Mouse (Mus musculus): ENCODE data around the gene Rictor. TPM values are rescaled to one million over a fixed set of nuclear protein-coding genes. Genes with fewer than 3 reads are reported as not detected.
"Not testable (repeated sequence)": the region's sequence is repeated elsewhere in the genome, so short reads cannot be mapped to it uniquely, and the experiment has no call there.

The Rictor gene
- polyA plus RNA-seq, 1 experiment from 2014 or later: 36.8 TPM

DNA sequence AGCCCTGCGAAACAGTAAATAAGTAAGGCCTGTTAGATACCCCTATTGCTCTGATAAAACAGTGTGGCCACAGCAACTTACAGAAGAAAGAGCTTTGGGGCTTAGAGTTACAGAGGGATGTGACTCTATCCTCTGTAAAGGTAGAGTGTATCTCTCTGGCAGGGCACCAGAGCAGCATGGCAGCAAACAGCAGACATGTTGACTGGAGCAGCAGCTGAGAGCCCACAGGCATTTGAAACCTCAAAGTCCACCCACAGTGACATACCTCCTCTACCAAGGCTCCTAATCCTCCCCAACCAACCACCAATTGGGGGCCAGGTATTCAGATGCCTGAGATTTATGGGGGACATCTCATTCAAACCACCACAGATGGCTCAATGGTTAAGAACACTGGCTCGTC, 31.0 kb downstream of the Rictor start:
- Histone ChIP-seq H3K4me2 (replicated peaks) (no peak overlapping the region), H3K27me3 (no peaks in the 10 kb centered on the region), H3K27ac (replicated peaks) (no peak overlapping the region), H3K4me1 (no peaks in the 10 kb centered on the region), H3K9ac (no peak overlapping the region), H3K36me3 (peaks cover 9% of the 10 kb centered on the region; the same call in 1 of the 2 replicates), H3K9me3 (replicated peaks) (no peaks in the 10 kb centered on the region), H3K4me3 (replicated peaks) (no peak overlapping the region)
- ATAC-seq (ENCODE audit: insufficient number of reproducible peaks, low FRiP score, low TSS enrichment, low read depth): no peak
- WGBS: 96% methylated on average over 2 of the region's 2 CpGs

DNA sequence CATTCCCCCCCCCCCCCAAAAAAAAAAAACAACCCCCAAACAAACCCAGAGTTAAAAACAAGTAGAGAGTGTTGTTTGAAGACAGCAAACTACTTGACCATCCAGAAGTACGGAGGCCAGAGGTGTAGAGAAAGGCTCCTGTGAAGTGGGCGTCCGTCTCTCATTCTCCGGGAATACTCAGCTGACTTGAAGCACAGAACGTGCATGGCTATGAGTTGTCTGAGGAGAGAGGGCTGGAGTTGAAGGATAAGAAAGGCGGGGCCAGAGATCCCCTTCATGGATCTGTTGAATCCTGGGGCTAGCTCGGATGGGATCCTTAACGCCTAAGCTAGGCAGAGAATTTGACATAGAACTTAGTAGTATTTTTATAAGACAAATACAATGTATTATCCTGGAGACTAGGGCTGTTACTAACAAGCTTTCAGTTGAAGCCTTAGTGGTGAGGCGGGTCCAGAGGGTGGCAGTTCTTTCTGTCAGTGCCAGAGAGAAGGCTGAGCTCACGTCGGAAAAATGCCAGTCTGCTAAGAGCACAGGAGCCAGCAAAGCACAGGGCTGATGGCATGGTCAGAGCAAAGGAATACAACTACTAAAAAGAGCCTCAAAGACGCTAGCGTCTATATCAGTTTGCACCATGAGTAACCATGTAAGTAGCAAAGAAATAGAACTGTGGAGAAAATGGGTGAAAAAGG, 34.3 kb downstream of the Rictor start:
- Histone ChIP-seq H3K27ac (replicated peaks) (no peak overlapping the region), H3K4me3 (replicated peaks) (no peak overlapping the region), H3K36me3 (peaks cover 15% of the 10 kb centered on the region; the same call in 1 of the 2 replicates), H3K4me1 (no peaks in the 10 kb centered on the region), H3K27me3 (no peaks in the 10 kb centered on the region), H3K4me2 (replicated peaks) (no peak overlapping the region), H3K9me3 (replicated peaks) (no peaks in the 10 kb centered on the region), H3K9ac (no peak overlapping the region)
- 81% methylated on average over 13 of the region's 13 CpGs for WGBS
- no peak for ATAC-seq (ENCODE audit: insufficient number of reproducible peaks, low FRiP score, low TSS enrichment, low read depth)

DNA sequence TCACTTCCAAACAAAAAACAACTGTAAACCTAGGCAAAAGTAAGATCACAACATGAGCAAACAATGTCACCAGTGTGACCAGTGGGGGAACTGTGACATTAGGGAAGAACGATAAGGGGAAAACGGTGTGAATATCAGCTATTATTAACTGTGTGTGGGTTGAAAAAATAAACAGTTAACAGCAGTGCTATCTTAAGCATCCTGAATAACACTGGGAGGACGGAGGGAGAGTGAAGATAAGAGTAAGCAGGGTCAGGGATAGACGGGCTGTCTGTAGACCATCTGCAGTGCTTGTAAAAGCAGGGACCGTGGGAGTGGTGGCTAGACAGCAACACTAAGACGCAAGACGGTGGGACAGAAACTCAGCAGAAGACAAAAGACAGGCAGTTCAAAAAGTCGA, 35.5 kb downstream of the Rictor start:
- Histone ChIP-seq H3K27me3 (no peaks in the 10 kb centered on the region), H3K9me3 (replicated peaks) (no peaks in the 10 kb centered on the region), H3K9ac (no peak overlapping the region), H3K4me3 (replicated peaks) (no peak overlapping the region), H3K27ac (replicated peaks) (no peak overlapping the region), H3K36me3 (peaks cover 14% of the 10 kb centered on the region; the same call in 1 of the 2 replicates), H3K4me2 (replicated peaks) (no peak overlapping the region), H3K4me1 (no peaks in the 10 kb centered on the region)
- ATAC-seq (ENCODE audit: insufficient number of reproducible peaks, low FRiP score, low TSS enrichment, low read depth): no peak
- WGBS: 69% methylated on average over 8 of the region's 8 CpGs

DNA sequence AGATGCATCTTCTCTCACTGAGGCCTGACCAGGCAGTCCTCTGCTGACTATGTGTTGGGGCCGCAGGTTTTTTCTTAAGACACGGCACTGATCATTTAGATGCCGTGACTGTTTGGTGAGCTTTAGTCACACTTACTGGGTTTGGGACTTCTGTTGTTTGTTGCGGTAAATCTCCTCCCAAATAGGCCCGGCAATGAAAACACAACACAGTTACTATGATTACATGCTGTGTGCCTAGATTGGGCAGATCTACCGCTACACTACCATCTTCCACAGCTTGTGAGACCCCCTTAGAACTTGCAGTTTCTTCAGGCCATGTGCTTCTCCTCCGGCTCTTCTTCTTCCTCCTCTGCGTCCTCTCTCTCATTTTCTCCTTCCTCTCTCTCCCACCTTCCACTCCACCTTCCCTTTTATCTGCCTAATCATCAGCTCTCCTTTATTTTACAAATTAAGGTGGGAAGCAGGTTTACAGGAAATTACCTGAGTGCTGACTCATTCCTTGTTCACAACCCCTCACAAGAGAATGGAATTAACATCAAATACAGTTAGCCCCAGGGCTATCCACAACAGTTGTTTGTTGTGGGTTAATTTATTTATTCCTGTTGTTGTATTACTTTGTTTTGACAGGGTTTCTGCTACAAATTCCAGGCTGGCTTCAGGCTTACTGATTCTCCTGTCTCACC, 38.3 kb downstream of the Rictor start:
- H3K9ac ChIP-seq; H3K36me3 ChIP-seq; H3K27me3 ChIP-seq; H3K4me2 ChIP-seq (replicated peaks); ATAC-seq (ENCODE audit: insufficient number of reproducible peaks, low FRiP score, low TSS enrichment, low read depth); H3K4me3 ChIP-seq (replicated peaks); H3K4me1 ChIP-seq; H3K9me3 ChIP-seq (replicated peaks); H3K27ac ChIP-seq (replicated peaks): not testable (repeated sequence)
- WGBS: 71% methylated on average over 8 of the region's 8 CpGs

DNA sequence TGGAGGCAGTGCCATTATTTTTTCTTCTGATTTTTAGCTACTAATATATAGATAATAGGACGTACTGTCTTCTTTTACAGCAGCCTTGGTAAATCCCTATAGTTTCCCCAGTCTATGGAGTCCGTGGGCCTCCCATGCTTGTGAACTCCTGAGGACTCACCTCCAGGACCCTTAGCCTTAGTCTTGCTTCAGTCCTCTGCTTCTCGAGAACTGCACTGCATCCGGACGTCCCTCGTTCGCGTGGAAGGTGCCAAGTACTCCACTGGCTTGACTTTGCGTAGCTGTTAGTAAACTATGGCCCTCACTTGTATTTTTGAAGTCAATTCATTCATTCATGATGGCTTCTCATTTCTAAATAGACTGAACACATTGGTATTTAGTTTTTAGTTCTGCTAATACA, 38.8 kb downstream of the Rictor start:
- no peaks in the 10 kb centered on the region for H3K27me3 ChIP-seq
- H3K27ac ChIP-seq (replicated peaks): no peak overlapping the region
- 89% methylated on average over 9 of the region's 9 CpGs for WGBS
- H3K4me1 ChIP-seq: no peaks in the 10 kb centered on the region
- no peak for ATAC-seq (ENCODE audit: insufficient number of reproducible peaks, low FRiP score, low TSS enrichment, low read depth)
- H3K4me2 ChIP-seq (replicated peaks): no peak overlapping the region
- no peaks in the 10 kb centered on the region for H3K9me3 ChIP-seq (replicated peaks)
- H3K4me3 ChIP-seq (replicated peaks): no peak overlapping the region
- H3K36me3 ChIP-seq: peaks cover 9% of the 10 kb centered on the region; the same call in 1 of the 2 replicates
- no peak overlapping the region for H3K9ac ChIP-seq

DNA sequence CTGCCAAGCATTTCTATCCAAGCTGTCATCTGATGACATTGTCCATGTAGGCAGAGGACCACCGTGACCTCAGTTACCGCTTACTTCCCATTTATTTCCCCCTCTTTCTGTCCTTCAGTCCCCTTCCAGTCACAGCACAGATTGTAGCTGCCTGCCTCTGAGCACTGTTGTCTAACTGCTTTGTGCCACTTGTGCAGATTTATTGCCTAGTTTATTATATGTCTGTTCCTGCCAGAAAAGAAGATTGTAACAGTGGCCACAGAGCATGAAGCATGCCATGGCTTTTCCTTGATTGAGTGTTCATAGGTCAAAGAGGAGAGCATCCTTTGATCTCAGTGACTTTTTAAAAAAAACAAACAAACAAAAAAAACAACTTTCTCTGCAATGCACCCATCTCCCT, 46.2 kb downstream of the Rictor start:
- Histone ChIP-seq H3K4me2 (replicated peaks) (no peak overlapping the region), H3K27me3 (no peaks in the 10 kb centered on the region), H3K9ac (no peak overlapping the region), H3K4me1 (no peaks in the 10 kb centered on the region), H3K4me3 (replicated peaks) (no peak overlapping the region), H3K9me3 (replicated peaks) (no peaks in the 10 kb centered on the region), H3K27ac (replicated peaks) (no peak overlapping the region), H3K36me3 (peaks cover 9% of the 10 kb centered on the region; the same call in 1 of the 2 replicates)
- WGBS: 95% methylated on average over 2 of the region's 2 CpGs
- no peak for ATAC-seq (ENCODE audit: insufficient number of reproducible peaks, low FRiP score, low TSS enrichment, low read depth)

DNA sequence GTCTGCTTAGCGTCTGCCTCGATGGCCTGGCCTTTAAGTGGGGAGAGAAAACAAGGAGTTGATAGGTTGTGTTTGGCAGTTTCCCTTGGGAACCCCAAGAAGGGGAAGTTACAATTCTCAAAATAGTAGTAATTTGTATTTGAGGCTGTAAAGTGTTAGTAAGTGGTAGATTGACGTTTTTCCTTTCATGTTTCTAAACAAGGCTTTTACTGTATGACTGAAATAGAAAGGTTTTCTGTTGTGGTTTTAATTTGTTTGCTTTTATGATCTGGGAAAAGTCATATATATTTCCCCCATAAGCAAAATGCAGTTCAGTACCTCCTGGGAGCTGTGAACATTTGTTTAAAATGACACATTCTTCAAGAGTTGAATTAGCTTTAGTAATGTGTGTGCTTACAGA, 64.1 kb downstream of the Rictor start:
- no peak overlapping the region for H3K27ac ChIP-seq (replicated peaks)
- H3K9me3 ChIP-seq (replicated peaks): no peaks in the 10 kb centered on the region

DNA sequence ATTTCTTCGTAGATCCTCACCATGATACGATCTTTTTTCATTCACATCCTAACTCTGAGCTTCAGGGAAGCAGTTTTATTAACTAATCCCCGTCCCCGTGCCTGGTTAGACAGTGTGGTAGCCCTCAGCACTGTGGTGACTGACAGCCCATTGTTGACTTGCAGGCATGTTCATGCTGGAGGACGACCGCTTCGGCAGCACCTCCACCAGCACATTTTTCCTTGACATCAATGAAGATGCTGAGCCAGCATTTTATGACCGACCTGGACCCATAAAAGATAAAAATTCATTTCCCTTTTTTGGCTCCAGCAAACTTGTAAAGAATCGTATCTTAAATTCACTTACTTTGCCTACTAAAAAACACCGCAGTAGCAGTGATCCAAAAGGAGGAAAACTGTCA, 78.0 kb downstream of the Rictor start:
- Histone ChIP-seq H3K4me1 (no peaks in the 10 kb centered on the region), H3K36me3 (peaks cover 70% of the 10 kb centered on the region)
- WGBS: 81% methylated on average over 10 of the region's 10 CpGs

More for the DNA sequence above, 64.1 kb downstream of the Rictor start:
- Histone ChIP-seq H3K4me1 (no peaks in the 10 kb centered on the region), H3K9ac (no peak overlapping the region), H3K4me3 (replicated peaks) (no peak overlapping the region), H3K4me2 (replicated peaks) (no peak overlapping the region), H3K27me3 (no peaks in the 10 kb centered on the region), H3K36me3 (peaks cover 64% of the 10 kb centered on the region)
- 76% methylated on average over 3 of the region's 3 CpGs for WGBS
- no peak for ATAC-seq (ENCODE audit: insufficient number of reproducible peaks, low FRiP score, low TSS enrichment, low read depth)

DNA sequence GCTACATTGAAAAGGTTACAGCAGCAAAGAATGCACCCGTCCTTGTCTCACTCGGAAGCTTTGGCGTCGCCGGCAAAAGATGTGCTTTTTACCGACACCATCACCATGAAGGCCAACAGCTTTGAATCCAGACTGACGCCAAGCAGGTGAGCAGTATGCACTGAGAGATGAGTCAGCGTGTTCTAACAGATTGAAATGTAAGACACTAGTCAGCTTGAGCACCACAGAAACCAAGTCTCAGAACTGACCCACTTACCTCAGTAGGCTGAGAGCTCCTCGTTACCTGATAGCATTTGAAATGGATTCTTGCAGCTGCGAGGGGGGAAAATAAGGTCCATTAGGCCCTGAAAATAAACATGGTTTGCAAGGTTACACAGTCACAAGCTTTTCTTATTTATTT, 79.1 kb downstream of the Rictor start:
- no peaks in the 10 kb centered on the region for H3K9me3 ChIP-seq (replicated peaks)
- no peak overlapping the region for H3K4me3 ChIP-seq (replicated peaks)
- H3K36me3 ChIP-seq: peaks cover 73% of the 10 kb centered on the region
- no peak overlapping the region for H3K9ac ChIP-seq
- ATAC-seq (ENCODE audit: insufficient number of reproducible peaks, low FRiP score, low TSS enrichment, low read depth): no peak
- no peak overlapping the region for H3K4me2 ChIP-seq (replicated peaks)
- no peaks in the 10 kb centered on the region for H3K27me3 ChIP-seq
- H3K4me1 ChIP-seq: no peaks in the 10 kb centered on the region
- no peak overlapping the region for H3K27ac ChIP-seq (replicated peaks)
- WGBS: 95% methylated on average over 10 of the region's 10 CpGs

More for the DNA sequence above, 78.0 kb downstream of the Rictor start:
- Histone ChIP-seq H3K9me3 (replicated peaks) (no peaks in the 10 kb centered on the region), H3K27me3 (no peaks in the 10 kb centered on the region), H3K27ac (replicated peaks) (no peak overlapping the region), H3K4me3 (replicated peaks) (no peak overlapping the region), H3K4me2 (replicated peaks) (no peak overlapping the region), H3K9ac (no peak overlapping the region)
- no peak for ATAC-seq (ENCODE audit: insufficient number of reproducible peaks, low FRiP score, low TSS enrichment, low read depth)

DNA sequence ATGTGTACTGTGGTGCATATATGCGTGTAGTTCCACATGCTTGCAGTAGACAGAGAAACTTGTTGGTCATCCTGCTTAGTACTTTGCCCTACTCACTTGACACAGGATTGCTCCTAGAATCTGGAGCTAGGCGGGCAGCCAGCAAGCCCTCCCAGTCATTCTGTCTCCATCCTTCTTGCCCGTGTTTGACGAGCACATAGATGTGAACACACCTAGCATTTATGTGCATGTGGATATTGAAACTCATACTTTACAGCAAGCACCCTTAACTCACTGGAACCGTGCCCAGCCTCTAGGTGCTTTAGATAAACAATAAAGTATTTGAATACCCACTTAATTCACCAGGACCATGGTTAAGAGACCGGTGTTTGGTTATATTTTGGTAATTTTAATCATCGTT, 81.8 kb downstream of the Rictor start:
- WGBS: 87% methylated on average over 7 of the region's 7 CpGs
- Histone ChIP-seq H3K9ac (no peak overlapping the region), H3K4me2 (replicated peaks) (no peak overlapping the region), H3K27ac (replicated peaks) (no peak overlapping the region), H3K9me3 (replicated peaks) (no peaks in the 10 kb centered on the region), H3K4me3 (replicated peaks) (no peak overlapping the region), H3K27me3 (no peaks in the 10 kb centered on the region), H3K36me3 (peaks cover 79% of the 10 kb centered on the region), H3K4me1 (no peaks in the 10 kb centered on the region)
- ATAC-seq (ENCODE audit: insufficient number of reproducible peaks, low FRiP score, low TSS enrichment, low read depth): no peak

DNA sequence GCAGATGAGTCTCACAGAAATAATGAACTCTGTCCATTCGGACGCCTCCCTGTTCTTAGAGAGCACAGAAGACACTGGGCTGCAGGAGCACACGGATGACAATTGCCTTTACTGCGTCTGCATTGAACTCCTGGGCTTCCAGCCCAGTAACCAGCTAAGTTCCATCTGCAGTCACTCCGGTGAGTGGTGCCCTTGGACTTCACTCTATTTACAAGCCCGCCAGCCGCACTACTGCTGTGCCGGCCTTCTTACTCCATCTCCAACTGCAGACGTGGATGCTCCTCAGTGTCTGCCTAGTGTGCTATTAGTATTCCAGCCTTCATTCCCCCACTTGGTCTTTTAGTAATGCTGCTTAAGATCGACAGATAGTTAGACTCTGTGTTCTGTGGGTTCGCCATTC, 83.5 kb downstream of the Rictor start:
- Histone ChIP-seq H3K9ac (no peak overlapping the region), H3K27ac (replicated peaks) (no peak overlapping the region), H3K27me3 (no peaks in the 10 kb centered on the region), H3K4me3 (replicated peaks) (no peak overlapping the region), H3K4me2 (replicated peaks) (no peak overlapping the region), H3K36me3 (peaks cover 81% of the 10 kb centered on the region), H3K9me3 (replicated peaks) (no peaks in the 10 kb centered on the region), H3K4me1 (no peaks in the 10 kb centered on the region)
- ATAC-seq (ENCODE audit: insufficient number of reproducible peaks, low FRiP score, low TSS enrichment, low read depth): no peak
- WGBS: 89% methylated on average over 11 of the region's 11 CpGs

DNA sequence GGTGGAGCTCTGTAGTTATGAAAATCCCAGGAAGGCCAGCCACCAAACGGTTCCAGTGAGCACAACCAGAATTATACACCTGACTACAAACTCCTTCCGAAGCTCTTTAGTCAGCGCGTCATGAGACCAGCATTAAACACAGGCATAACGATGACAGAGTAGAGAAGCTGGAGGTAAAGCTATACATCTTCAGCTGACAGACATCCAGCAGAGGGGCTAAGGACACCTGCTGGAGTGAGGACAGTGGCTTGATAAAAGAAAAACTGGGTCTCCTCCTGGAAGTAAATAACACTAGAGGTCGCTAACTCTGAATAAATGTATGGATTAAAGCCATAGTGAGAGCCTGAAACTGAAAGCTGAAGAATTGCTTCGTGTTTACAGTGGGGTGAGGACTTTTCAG, 84.7 kb downstream of the Rictor start:
- Histone ChIP-seq H3K36me3 (peaks cover 81% of the 10 kb centered on the region), H3K4me3 (replicated peaks) (no peak overlapping the region), H3K9ac (no peak overlapping the region), H3K4me1 (no peaks in the 10 kb centered on the region), H3K4me2 (replicated peaks) (no peak overlapping the region), H3K27me3 (no peaks in the 10 kb centered on the region), H3K27ac (replicated peaks) (no peak overlapping the region), H3K9me3 (replicated peaks) (no peaks in the 10 kb centered on the region)
- WGBS: 85% methylated on average over 7 of the region's 7 CpGs
- no peak for ATAC-seq (ENCODE audit: insufficient number of reproducible peaks, low FRiP score, low TSS enrichment, low read depth)
